Comparison of ENCODE assay signal across 18 mouse cellular contexts in genomic region chr9:23064001-23064400, GRCm38 (mm10).
A peak's percentile ranks its signal among the peaks of the same experiment; 100 is the strongest.
DNase-seq lines count a peak whose midpoint lies in the region; ATAC-seq and TF ChIP-seq lines count a peak whose summit lies in the region.
"Had no signal": no experiment of that assay in that cellular context is flagged by ENCODE, and none has a peak within 500 bp of the region (broad histone marks: within the 10 kb centered on the region; RNA-seq: fewer than 3 reads in every experiment).

No protein-coding gene starts in this region.

- ATAC-seq in intestine, embryonic 14.5 days (replicated peaks; ENCODE audit: low FRiP score, low TSS enrichment, low read depth), result no peak
- no peak for ATAC-seq in intestine, postnatal 0 days
- peak; percentile 17 for ATAC-seq in Patski
- ATAC-seq in intestine, embryonic 15.5 days, result peak; percentile 61
- no peak for ATAC-seq in stomach, embryonic 15.5 days (ENCODE audit: insufficient read depth, low FRiP score, low read depth)
- ATAC-seq: forebrain, embryonic 13.5 days; inflammation-experienced regulatory T-cells, adult 6 months; midbrain, embryonic 13.5 days had no signal

- no peaks in the 10 kb centered on the region for H3K36me3 ChIP-seq in intestine, embryonic 14.5 days (ENCODE audit: control insufficient read depth, insufficient read depth, low read length)
- no peaks in the 10 kb centered on the region for H3K36me3 ChIP-seq in intestine, postnatal 0 days (ENCODE audit: control insufficient read depth, insufficient read depth)
- H3K36me3 ChIP-seq in intestine, embryonic 15.5 days, result no peaks in the 10 kb centered on the region
- no peaks in the 10 kb centered on the region for H3K36me3 ChIP-seq in stomach, embryonic 15.5 days
- H3K36me3 ChIP-seq: heart, embryonic 13.5 days; limb, embryonic 15.5 days; midbrain, embryonic 13.5 days; neural tube, embryonic 12.5 days had no signal

- DNase-seq in intestine, embryonic 14.5 days (ENCODE audit: low spot score), result no peak
- no peak for DNase-seq in Patski (ENCODE audit: low read depth, low spot score)
- DNase-seq in heart, adult 11 months, result no peak
- no peak for DNase-seq in layer of hippocampus, adult 18-20 months (ENCODE audit: low spot score in 2 of 2)
- DNase-seq in layer of hippocampus, postnatal 36 days, result no peak
- DNase-seq: cerebellum, adult 9-11 months; gastrocnemius, postnatal 10 days; heart, adult 18-20 months; thymus, adult 2 months had no signal

- in situ Hi-C loops in Patski (cut with MboI; ENCODE audit: low pct_unique_long_range_greater_than_20kb), result no loop called here

- POLR2A ChIA-PET in Patski (lab: Charles Lee), result interaction anchor here (1.3 kb wide), 1 partner anchor 86 kb away, joined by 3 read pairs; no protein-coding TSS in a partner anchor

- H3K9ac ChIP-seq in intestine, embryonic 14.5 days (ENCODE audit: low read length), result no peak overlapping the region
- H3K9ac ChIP-seq in intestine, postnatal 0 days (ENCODE audit: low read depth, low read length), result no peak overlapping the region
- H3K9ac ChIP-seq in intestine, embryonic 15.5 days, result no peak overlapping the region
- H3K9ac ChIP-seq in stomach, embryonic 15.5 days, result no peak overlapping the region
- H3K9ac ChIP-seq: forebrain, embryonic 13.5 days; heart, embryonic 13.5 days; limb, embryonic 15.5 days; midbrain, embryonic 13.5 days; neural tube, embryonic 12.5 days had no signal

- H3K4me2 ChIP-seq in intestine, embryonic 14.5 days (ENCODE audit: low read length), result no peak overlapping the region
- no peak overlapping the region for H3K4me2 ChIP-seq in intestine, postnatal 0 days (replicated peaks; ENCODE audit: low read depth)
- no peak overlapping the region for H3K4me2 ChIP-seq in intestine, embryonic 15.5 days (replicated peaks)
- H3K4me2 ChIP-seq in stomach, embryonic 15.5 days, result no peak overlapping the region
- H3K4me2 ChIP-seq: forebrain, embryonic 13.5 days; heart, embryonic 13.5 days; limb, embryonic 15.5 days; midbrain, embryonic 13.5 days; neural tube, embryonic 12.5 days had no signal

- H3K4me3 ChIP-seq in intestine, embryonic 14.5 days (ENCODE audit: low read depth, low read length), result no peak overlapping the region
- H3K4me3 ChIP-seq in intestine, postnatal 0 days (ENCODE audit: low read depth, low read length), result no peak overlapping the region
- no peak overlapping the region for H3K4me3 ChIP-seq in intestine, embryonic 15.5 days (replicated peaks)
- H3K4me3 ChIP-seq in stomach, embryonic 15.5 days (replicated peaks), result no peak overlapping the region
- H3K4me3 ChIP-seq: forebrain, embryonic 13.5 days; heart, embryonic 13.5 days; limb, embryonic 15.5 days; midbrain, embryonic 13.5 days; neural tube, embryonic 12.5 days had no signal

- no peak for TF ChIP-seq CTCF in intestine, postnatal 0 days (IDR thresholded peaks at IDR 0.05; ENCODE audit: low read depth)
- no peak for TF ChIP-seq CTCF in Patski (IDR thresholded peaks at IDR 0.05)

- H3K27me3 ChIP-seq in intestine, embryonic 14.5 days (replicated peaks; ENCODE audit: control insufficient read depth, insufficient read depth, low read length), result no peaks in the 10 kb centered on the region
- H3K27me3 ChIP-seq in intestine, postnatal 0 days (replicated peaks; ENCODE audit: control insufficient read depth, insufficient read depth, low read length), result no peaks in the 10 kb centered on the region
- H3K27me3 ChIP-seq in Patski, result no peaks in the 10 kb centered on the region
- H3K27me3 ChIP-seq in intestine, embryonic 15.5 days (replicated peaks), result no peaks in the 10 kb centered on the region
- H3K27me3 ChIP-seq in stomach, embryonic 15.5 days (replicated peaks), result no peaks in the 10 kb centered on the region
- H3K27me3 ChIP-seq: forebrain, embryonic 13.5 days; limb, embryonic 15.5 days; neural tube, embryonic 12.5 days had no signal

- CTCF ChIA-PET in Patski (lab: Charles Lee), result interaction anchor here (1.1 to 1.2 kb wide), 3 partner anchors 31 to 102 kb away, joined by 3 read pairs; no protein-coding TSS in a partner anchor

- WGBS in intestine, embryonic 14.5 days, result 56% methylated on average over 2 of the region's 2 CpGs
- WGBS in intestine, postnatal 0 days, result 70% methylated on average over 2 of the region's 2 CpGs
- WGBS in intestine, embryonic 15.5 days, result 60% methylated on average over 2 of the region's 2 CpGs
- 53% methylated on average over 2 of the region's 2 CpGs for WGBS in stomach, embryonic 15.5 days

- H3K27ac ChIP-seq in intestine, embryonic 14.5 days (ENCODE audit: low read depth), result peak overlapping the region; percentile 74; the same call in 1 of the 2 replicates
- H3K27ac ChIP-seq in intestine, postnatal 0 days (ENCODE audit: low read depth, low read length), result no peak overlapping the region
- H3K27ac ChIP-seq in intestine, embryonic 15.5 days, result peak overlapping the region; percentile 64
- 0 out of 2 replicates have a peak overlapping the region, but pooled peaks have one; percentile 14 for H3K27ac ChIP-seq in stomach, embryonic 15.5 days
- H3K27ac ChIP-seq: heart, embryonic 13.5 days; limb, embryonic 15.5 days; neural tube, embryonic 12.5 days had no signal

- no peaks in the 10 kb centered on the region for H3K9me3 ChIP-seq in intestine, embryonic 14.5 days (ENCODE audit: control insufficient read depth, low read length)
- no peaks in the 10 kb centered on the region for H3K9me3 ChIP-seq in intestine, postnatal 0 days (ENCODE audit: control insufficient read depth)
- H3K9me3 ChIP-seq in intestine, embryonic 15.5 days, result no peaks in the 10 kb centered on the region
- H3K9me3 ChIP-seq in stomach, embryonic 15.5 days, result no peaks in the 10 kb centered on the region
- H3K9me3 ChIP-seq: forebrain, embryonic 13.5 days; heart, embryonic 13.5 days; limb, embryonic 15.5 days; midbrain, embryonic 13.5 days; neural tube, embryonic 12.5 days had no signal

- H3K4me1 ChIP-seq in intestine, embryonic 14.5 days (replicated peaks; ENCODE audit: control insufficient read depth, insufficient read depth, low read length), result peaks cover 35% of the 10 kb centered on the region
- peaks cover 8% of the 10 kb centered on the region; the same call in 1 of the 2 replicates for H3K4me1 ChIP-seq in intestine, postnatal 0 days (replicated peaks; ENCODE audit: control insufficient read depth, insufficient read depth, low read length)
- peaks cover 9% of the 10 kb centered on the region for H3K4me1 ChIP-seq in intestine, embryonic 15.5 days (replicated peaks)
- H3K4me1 ChIP-seq in stomach, embryonic 15.5 days, result 0 out of 2 replicates have a peak, but pooled peaks cover 4% of the 10 kb centered on the region

Comparison
In these comparisons a context has a peak if more than half of its experiments do, and no peak if none do; other contexts are left out.
1. ATAC-seq: peak in Patski (single experiment) and intestine, embryonic 15.5 days (single experiment); none in intestine, embryonic 14.5 days (single experiment), intestine, postnatal 0 days (single experiment) and stomach, embryonic 15.5 days (single experiment).